Mouse (Mus musculus) intestine, postnatal 0 days (tissue): ENCODE results near the gene Rbp7. TPM values are rescaled to one million over a fixed set of nuclear protein-coding genes. Genes with fewer than 3 reads are reported as not detected.
"Not testable (repeated sequence)": the region's sequence is repeated elsewhere in the genome, so short reads cannot be mapped to it uniquely, and the experiment has no call there.

Source experiments
- ATAC-seq: fragments of 200-750 bp; cut with Nextera tagmentation; 2 replicates; pipeline ENCODE4 v1.8.0; 2017; ENCODE audit warnings: mild to moderate bottlenecking, moderate TSS enrichment, moderate library complexity
- H3K27ac ChIP-seq: fragments of 300-500 bp; sonication (generic); 2 replicates; pipeline ENCODE4 v1.5.1; 2014; ENCODE audit warnings: mild to moderate bottlenecking, low read depth, low read length, moderate library complexity
- H3K27me3 ChIP-seq: fragments of 300-500 bp; sonication (generic); replicated peaks from 2 replicates; pipeline ENCODE4 v1.6.1; 2014; ENCODE audit warnings: low read length, mixed read lengths; ENCODE audit not compliant: control insufficient read depth, insufficient read depth
- H3K36me3 ChIP-seq: fragments of 300-500 bp; sonication (generic); 2 replicates; pipeline ENCODE4 v1.6.1; 2014; ENCODE audit warnings: mild to moderate bottlenecking, moderate library complexity; ENCODE audit not compliant: control insufficient read depth, insufficient read depth
- H3K4me1 ChIP-seq: fragments of 300-500 bp; sonication (generic); replicated peaks from 2 replicates; pipeline ENCODE4 v1.6.1; 2014; ENCODE audit warnings: antibody characterized with exemption, low read length, mixed read lengths; ENCODE audit not compliant: control insufficient read depth, insufficient read depth
- H3K4me2 ChIP-seq: fragments of 300-500 bp; sonication (generic); replicated peaks from 2 replicates; pipeline ENCODE4 v1.6.1; 2014; ENCODE audit warnings: low read depth, mild to moderate bottlenecking, moderate library complexity
- H3K4me3 ChIP-seq: fragments of 300-500 bp; sonication (generic); 2 replicates; pipeline ENCODE4 v1.5.1; 2014; ENCODE audit warnings: low read depth, low read length
- H3K9ac ChIP-seq: fragments of 300-500 bp; sonication (generic); 2 replicates; pipeline ENCODE4 v1.6.1; 2014; ENCODE audit warnings: mild to moderate bottlenecking, low read depth, low read length
- H3K9me3 ChIP-seq: fragments of 300-500 bp; sonication (generic); 2 replicates; pipeline ENCODE4 v1.6.1; 2016; ENCODE audit warnings: mixed run types; ENCODE audit not compliant: control insufficient read depth
- CTCF ChIP-seq: sonication (generic); IDR thresholded peaks from 2 replicates; pipeline ENCODE4 v1.5.1; 2016; ENCODE audit warnings: low read depth, mild to moderate bottlenecking, control low read depth, antibody characterized with exemption, moderate library complexity
- WGBS: fragments of 180-500 bp; shearing (Covaris S2); extraction: QIAGEN DNeasy Blood & Tissue Kit; methylation state at CpG from one replicate; pipeline ENCODE4 v1.1.7; 2014; 5-methylcytosine and 5-hydroxymethylcytosine counted together
- polyA plus RNA-seq: library from polyadenylated mRNA; unstranded; fragments of >200 nt; fragmentation: Nextera tagmentation; extraction: Ambion mirVana; gene quantifications from 2 replicates; pipeline ENCODE4 v1.2.1, GENCODE M21; 2015

Gene Rbp7
- polyA plus RNA-seq, 1 experiment from 2014 or later = 4.0 TPM

DNA sequence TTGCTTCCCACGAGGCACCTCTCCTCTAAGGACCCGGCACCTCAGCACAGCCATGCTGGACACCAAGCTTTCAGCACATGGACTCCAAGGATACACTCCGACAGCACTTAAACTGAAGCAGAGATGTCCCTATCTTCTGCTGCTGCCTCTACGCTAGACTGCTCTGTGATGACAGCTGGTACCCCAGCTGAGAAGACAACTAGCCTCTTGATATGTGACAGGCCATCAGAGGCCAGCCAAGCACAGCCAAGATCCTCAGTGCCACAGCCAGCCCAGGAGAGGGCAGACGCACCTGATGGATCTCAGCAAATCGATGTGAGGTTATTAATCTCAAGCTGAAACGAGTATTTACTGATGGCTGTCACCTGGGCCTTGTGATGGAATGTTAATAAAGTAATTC lies 20.3 kb upstream of the Rbp7 start:
- no peak overlapping the region for H3K9ac ChIP-seq
- TF ChIP-seq CTCF = peak; percentile 25; the same call in 1 of the 2 replicates
- no peak overlapping the region for H3K27ac ChIP-seq
- H3K27me3 ChIP-seq = no peaks in the 10 kb centered on the region
- no peaks in the 10 kb centered on the region for H3K9me3 ChIP-seq
- H3K4me1 ChIP-seq = no peaks in the 10 kb centered on the region
- no peak overlapping the region for H3K4me2 ChIP-seq
- H3K4me3 ChIP-seq = no peak overlapping the region
- peaks cover 29% of the 10 kb centered on the region for H3K36me3 ChIP-seq
- no peak for ATAC-seq
- WGBS = 68% methylated on average over 7 of the region's 7 CpGs

- H3K9ac ChIP-seq = no peak overlapping the region
- no peak for ATAC-seq
These were observed 14.8 kb upstream of the Rbp7 start for GRCm38 (mm10) chr4:149469557-149469956.

GRCm38 (mm10) chr4:149463435-149463950 lies 8.7 kb upstream of the Rbp7 start:
- Histone ChIP-seq H3K36me3 (peaks cover 8% of the 10 kb centered on the region; the same call in 1 of the 2 replicates), H3K4me3 (no peak overlapping the region), H3K27me3 (no peaks in the 10 kb centered on the region), H3K27ac (no peak overlapping the region), H3K4me1 (no peaks in the 10 kb centered on the region), H3K9me3 (no peaks in the 10 kb centered on the region), H3K9ac (no peak overlapping the region), H3K4me2 (no peak overlapping the region)
- ATAC-seq = no peak
- 66% methylated on average over 6 of the region's 6 CpGs for WGBS
- no peak for TF ChIP-seq CTCF

More at GRCm38 (mm10) chr4:149469557-149469956, 14.8 kb upstream of the Rbp7 start:
- H3K4me3 ChIP-seq = no peak overlapping the region
- no peaks in the 10 kb centered on the region for H3K9me3 ChIP-seq
- no peak overlapping the region for H3K27ac ChIP-seq
- H3K27me3 ChIP-seq = no peaks in the 10 kb centered on the region
- peaks cover 43% of the 10 kb centered on the region for H3K36me3 ChIP-seq
- no peak for TF ChIP-seq CTCF
- H3K4me2 ChIP-seq = no peak overlapping the region
- WGBS = 92% methylated on average over 3 of the region's 3 CpGs
- H3K4me1 ChIP-seq = no peaks in the 10 kb centered on the region

DNA sequence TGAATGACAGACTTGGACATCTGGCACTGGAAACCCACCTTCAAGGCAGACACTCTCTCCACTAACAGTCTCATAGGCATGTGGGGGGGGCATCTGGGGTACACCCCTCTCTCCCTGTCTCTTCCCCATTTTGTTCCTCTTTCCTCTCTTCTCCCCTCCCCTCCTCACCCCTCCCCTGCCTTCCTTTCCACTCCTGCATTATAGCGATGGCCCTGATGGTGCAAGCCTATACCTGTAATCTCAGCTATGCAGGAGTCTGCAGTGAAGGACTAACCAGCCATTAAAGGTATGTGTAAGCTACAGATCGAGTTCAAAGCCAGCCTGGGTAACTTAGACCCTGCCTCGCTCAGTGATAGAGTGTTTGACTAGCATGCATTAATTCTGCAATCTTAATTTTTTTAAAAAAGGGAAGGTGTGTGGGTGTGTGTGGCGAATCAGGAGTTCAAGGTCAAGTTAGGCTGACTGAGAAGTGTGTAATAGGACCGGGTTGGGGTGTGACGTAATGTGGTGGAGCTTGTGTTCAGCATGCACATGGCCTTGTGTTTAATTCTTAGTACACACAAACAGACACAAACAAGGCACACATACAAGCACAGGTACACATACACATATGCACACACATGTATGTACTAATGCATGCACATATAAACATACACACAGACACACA lies 7.7 kb upstream of the Rbp7 start:
- Histone ChIP-seq H3K27me3 (no peaks in the 10 kb centered on the region), H3K4me2 (no peak overlapping the region), H3K9ac (no peak overlapping the region), H3K4me3 (no peak overlapping the region), H3K27ac (no peak overlapping the region), H3K4me1 (no peaks in the 10 kb centered on the region), H3K36me3 (no peaks in the 10 kb centered on the region; the same call in 1 of the 2 replicates), H3K9me3 (no peaks in the 10 kb centered on the region)
- WGBS = 67% methylated on average over 6 of the region's 6 CpGs
- ATAC-seq = no peak
- no peak for TF ChIP-seq CTCF

DNA sequence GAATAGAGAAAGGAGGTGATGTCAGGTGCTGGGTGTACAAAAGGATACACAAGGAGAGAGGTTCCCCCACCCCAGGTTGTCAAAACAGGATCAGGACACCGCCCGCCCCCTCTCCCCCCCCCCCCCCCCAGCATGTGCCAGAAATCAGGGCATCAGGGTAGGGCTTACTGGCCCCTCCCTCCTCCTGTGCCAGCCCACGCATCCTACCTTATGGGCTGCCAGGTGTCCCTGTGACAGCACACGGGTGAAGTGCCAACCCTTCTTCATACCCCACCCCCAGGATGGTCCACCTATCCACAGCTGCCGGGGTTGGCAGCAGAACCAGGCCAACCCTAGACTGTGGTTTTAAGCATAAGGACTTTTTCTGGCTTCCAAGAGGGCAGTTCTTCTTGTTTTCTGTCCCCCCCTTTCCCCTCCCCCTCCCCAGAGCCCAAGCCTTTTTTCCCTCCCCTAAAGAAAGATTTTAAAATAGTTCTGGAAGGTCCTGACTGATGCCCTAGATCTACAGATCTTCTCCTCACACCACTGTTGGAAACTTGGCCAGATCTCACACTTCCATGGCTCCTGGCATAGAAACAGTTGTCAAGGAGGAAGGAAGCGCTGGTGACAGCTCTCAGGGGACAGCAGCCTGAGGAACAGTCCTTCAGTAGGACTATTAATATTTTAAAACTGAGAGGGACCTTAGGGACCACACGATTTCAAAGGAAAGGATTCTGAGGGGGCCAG lies 7.0 kb upstream of the Rbp7 start:
- TF ChIP-seq CTCF = no peak
- no peak overlapping the region for H3K4me3 ChIP-seq
- WGBS = 70% methylated on average over 7 of the region's 7 CpGs
- H3K36me3 ChIP-seq = no peaks in the 10 kb centered on the region
- no peaks in the 10 kb centered on the region for H3K9me3 ChIP-seq
- no peak for ATAC-seq
- no peaks in the 10 kb centered on the region for H3K4me1 ChIP-seq
- H3K27ac ChIP-seq = no peak overlapping the region
- no peaks in the 10 kb centered on the region for H3K27me3 ChIP-seq
- H3K4me2 ChIP-seq = no peak overlapping the region
- H3K9ac ChIP-seq = no peak overlapping the region

- H3K4me2 ChIP-seq, H3K4me1 ChIP-seq, H3K9ac ChIP-seq, ATAC-seq, H3K4me3 ChIP-seq, H3K27ac ChIP-seq, H3K9me3 ChIP-seq, H3K36me3 ChIP-seq, H3K27me3 ChIP-seq: not testable (repeated sequence)
- peak; percentile 42; the same call in 1 of the 2 replicates for TF ChIP-seq CTCF
- 93% methylated on average over 2 of the region's 2 CpGs for whole genome bisulfite sequencing
These were observed 5.7 kb upstream of the Rbp7 start for GRCm38 (mm10) chr4:149460475-149460874.
